Mouse (Mus musculus): ENCODE results near the gene Lrp5. TPM values are rescaled to one million over a fixed set of nuclear protein-coding genes. Genes with fewer than 3 reads are reported as not detected.
"Not testable (repeated sequence)": the region's sequence is repeated elsewhere in the genome, so short reads cannot be mapped to it uniquely, and the experiment has no call there.

The Lrp5 gene
- polyA plus RNA-seq, 1 experiment from 2014 or later = 2.3 TPM

DNA sequence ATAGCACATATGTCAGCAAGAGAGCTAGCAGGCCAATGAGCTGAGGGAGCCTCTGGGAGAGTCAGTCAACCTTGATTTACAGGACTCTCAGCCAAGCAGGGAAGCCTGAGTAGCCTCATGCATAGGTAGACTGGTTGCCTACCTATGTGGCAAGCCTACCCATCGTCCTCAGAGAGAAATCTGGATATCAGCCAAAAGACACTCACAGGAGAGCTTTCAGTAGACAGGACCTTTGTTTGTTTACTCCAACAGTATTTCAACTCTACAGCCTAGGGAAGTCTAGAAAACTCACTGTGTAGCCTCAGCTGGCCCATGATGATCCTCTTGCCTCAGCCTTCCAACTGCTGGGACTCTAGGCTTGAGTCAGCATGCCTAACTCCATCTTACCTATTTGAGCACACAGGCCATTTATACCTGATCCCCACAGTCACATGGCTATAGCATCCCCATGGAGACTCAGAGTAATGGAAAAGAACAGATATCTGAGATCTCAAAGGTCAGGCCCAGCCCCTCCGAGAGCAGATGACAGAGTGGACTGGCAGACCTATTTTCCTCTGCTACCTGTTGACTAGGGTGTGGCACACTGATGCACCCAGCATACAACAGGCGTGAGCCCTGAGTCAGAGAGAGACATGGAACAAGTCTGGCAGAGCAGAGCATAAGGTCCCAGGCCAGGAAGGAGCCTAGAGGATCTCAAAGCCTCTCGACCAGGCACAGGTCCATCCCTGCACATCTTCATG lies 73.7 kb downstream of the Lrp5 start:
- Histone ChIP-seq H3K4me3 (replicated peaks; ENCODE audit: low read length) (no peak overlapping the region), H3K9ac (replicated peaks; ENCODE audit: low read depth, low read length) (no peak overlapping the region), H3K9me3 (ENCODE audit: control insufficient read depth, low read length) (no peaks in the 10 kb centered on the region), H3K27me3 (replicated peaks; ENCODE audit: control insufficient read depth, insufficient read depth, low read length) (no peaks in the 10 kb centered on the region), H3K27ac (ENCODE audit: low read length) (no peak overlapping the region), H3K4me2 (ENCODE audit: low read length) (no peak overlapping the region), H3K36me3 (ENCODE audit: control insufficient read depth, insufficient read depth) (peaks cover 2% of the 10 kb centered on the region; the same call in 1 of the 2 replicates), H3K4me1 (replicated peaks; ENCODE audit: control insufficient read depth, insufficient read depth, low read length) (no peaks in the 10 kb centered on the region)
- no peak for ATAC-seq
- WGBS = 93% methylated on average over 4 of the region's 4 CpGs

DNA sequence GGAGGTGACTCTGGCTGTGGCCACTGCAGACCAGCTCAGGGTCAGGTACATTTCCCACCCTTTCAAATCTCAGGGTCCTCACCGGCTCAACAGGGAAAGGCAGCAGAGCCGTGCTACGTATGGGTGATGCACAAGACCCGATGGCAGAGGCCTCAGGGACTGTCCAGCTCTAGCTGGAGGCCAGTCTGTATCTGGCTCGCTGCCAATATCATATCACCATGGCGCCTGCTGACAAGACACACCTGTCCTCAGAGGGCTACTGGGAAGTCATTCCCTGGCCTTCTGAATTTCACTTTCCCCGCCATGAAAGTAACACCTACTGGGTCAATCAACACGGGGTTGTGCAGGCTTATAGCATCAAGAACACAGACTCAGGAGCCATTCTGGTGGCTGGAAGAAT lies 74.6 kb downstream of the Lrp5 start:
- no peak overlapping the region for H3K4me3 ChIP-seq (replicated peaks; ENCODE audit: low read length)
- H3K27ac ChIP-seq (ENCODE audit: low read length) = no peak overlapping the region
- H3K9me3 ChIP-seq (ENCODE audit: control insufficient read depth, low read length) = no peaks in the 10 kb centered on the region
- H3K9ac ChIP-seq (replicated peaks; ENCODE audit: low read depth, low read length) = no peak overlapping the region
- H3K4me2 ChIP-seq (ENCODE audit: low read length) = no peak overlapping the region
- no peaks in the 10 kb centered on the region for H3K4me1 ChIP-seq (replicated peaks; ENCODE audit: control insufficient read depth, insufficient read depth, low read length)
- H3K27me3 ChIP-seq (replicated peaks; ENCODE audit: control insufficient read depth, insufficient read depth, low read length) = no peaks in the 10 kb centered on the region
- peaks cover 2% of the 10 kb centered on the region; the same call in 1 of the 2 replicates for H3K36me3 ChIP-seq (ENCODE audit: control insufficient read depth, insufficient read depth)
- WGBS = 92% methylated on average over 8 of the region's 8 CpGs
- ATAC-seq = no peak

DNA sequence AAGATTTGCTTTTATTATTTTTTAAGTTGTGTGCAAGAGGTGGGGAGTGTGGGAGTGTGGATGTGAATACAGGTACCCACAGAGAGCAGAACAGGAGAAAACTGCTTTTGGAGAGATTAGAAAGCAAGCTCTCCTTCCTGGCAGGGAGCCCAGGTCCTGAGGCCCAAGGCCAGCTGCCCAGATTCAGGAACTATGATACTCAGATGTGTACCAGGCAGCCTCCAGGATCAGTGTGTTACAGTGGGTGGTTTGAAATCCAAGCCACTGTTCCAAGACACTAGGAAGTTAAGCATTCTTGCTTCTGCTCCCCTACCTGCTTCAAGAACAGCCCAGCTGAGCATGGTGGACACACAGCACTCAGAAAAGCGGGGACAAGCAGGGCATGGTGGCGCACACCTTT lies 75.5 kb downstream of the Lrp5 start:
- H3K9me3 ChIP-seq (ENCODE audit: control insufficient read depth, low read length) = no peaks in the 10 kb centered on the region
- ATAC-seq = no peak
- no peak overlapping the region for H3K9ac ChIP-seq (replicated peaks; ENCODE audit: low read depth, low read length)
- H3K4me1 ChIP-seq (replicated peaks; ENCODE audit: control insufficient read depth, insufficient read depth, low read length) = no peaks in the 10 kb centered on the region
- no peaks in the 10 kb centered on the region for H3K27me3 ChIP-seq (replicated peaks; ENCODE audit: control insufficient read depth, insufficient read depth, low read length)
- H3K4me2 ChIP-seq (ENCODE audit: low read length) = no peak overlapping the region
- 100% methylated on average over 2 of the region's 2 CpGs for WGBS
- no peak overlapping the region for H3K4me3 ChIP-seq (replicated peaks; ENCODE audit: low read length)
- H3K27ac ChIP-seq (ENCODE audit: low read length) = no peak overlapping the region
- peaks cover 2% of the 10 kb centered on the region; the same call in 1 of the 2 replicates for H3K36me3 ChIP-seq (ENCODE audit: control insufficient read depth, insufficient read depth)

DNA sequence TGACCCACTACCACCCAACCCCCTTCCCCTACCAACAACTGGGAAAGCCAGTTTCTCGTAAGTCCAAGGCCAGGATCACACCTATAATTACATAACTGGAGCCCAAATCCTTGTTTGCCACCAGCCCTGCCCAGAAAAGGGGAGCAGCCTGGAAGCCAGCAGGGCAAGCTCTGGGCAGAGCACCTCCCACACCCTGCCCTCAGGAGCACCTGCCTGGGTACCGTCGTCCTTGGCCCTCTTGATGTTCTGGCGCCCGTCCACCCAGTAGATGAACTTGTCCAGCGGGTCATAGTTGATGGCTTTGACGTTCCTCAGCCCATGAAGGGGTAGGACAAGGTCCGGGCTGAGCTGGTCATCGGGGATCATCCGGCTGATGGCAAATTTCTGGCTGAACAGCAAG lies 76.5 kb downstream of the Lrp5 start:
- no peak for ATAC-seq
- Histone ChIP-seq H3K36me3 (ENCODE audit: control insufficient read depth, insufficient read depth) (peaks cover 2% of the 10 kb centered on the region; the same call in 1 of the 2 replicates), H3K27me3 (replicated peaks; ENCODE audit: control insufficient read depth, insufficient read depth, low read length) (no peaks in the 10 kb centered on the region), H3K4me3 (replicated peaks; ENCODE audit: low read length) (no peak overlapping the region), H3K9ac (replicated peaks; ENCODE audit: low read depth, low read length) (no peak overlapping the region), H3K4me2 (ENCODE audit: low read length) (no peak overlapping the region), H3K27ac (ENCODE audit: low read length) (no peak overlapping the region), H3K4me1 (replicated peaks; ENCODE audit: control insufficient read depth, insufficient read depth, low read length) (no peaks in the 10 kb centered on the region), H3K9me3 (ENCODE audit: control insufficient read depth, low read length) (no peaks in the 10 kb centered on the region)
- WGBS = 95% methylated on average over 10 of the region's 10 CpGs

DNA sequence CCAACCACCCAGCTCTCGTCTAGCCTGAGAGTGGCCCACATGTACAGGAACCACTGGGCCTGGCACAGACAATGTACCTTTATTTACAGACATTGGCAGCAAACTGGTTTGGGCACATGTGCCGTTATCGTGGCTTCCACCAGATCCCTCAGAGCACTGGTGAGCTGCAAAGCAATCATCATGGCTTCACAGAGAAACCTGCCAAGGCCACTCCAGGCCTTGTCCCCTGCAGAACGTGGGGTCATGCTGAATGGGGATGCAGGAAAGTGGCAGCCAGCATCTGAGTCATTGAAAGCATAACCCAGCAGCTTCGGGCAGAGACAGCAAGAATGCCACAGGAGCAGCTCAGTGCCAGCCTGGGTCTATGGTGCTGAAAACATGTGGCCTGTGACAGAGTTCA lies 92.0 kb downstream of the Lrp5 start:
- 92% methylated on average over 5 of the region's 5 CpGs for WGBS
- Histone ChIP-seq H3K9me3 (ENCODE audit: control insufficient read depth, low read length) (no peaks in the 10 kb centered on the region), H3K9ac (replicated peaks; ENCODE audit: low read depth, low read length) (no peak overlapping the region), H3K36me3 (ENCODE audit: control insufficient read depth, insufficient read depth) (no peaks in the 10 kb centered on the region; the same call in 1 of the 2 replicates), H3K4me1 (replicated peaks; ENCODE audit: control insufficient read depth, insufficient read depth, low read length) (no peaks in the 10 kb centered on the region), H3K4me2 (ENCODE audit: low read length) (no peak overlapping the region), H3K4me3 (replicated peaks; ENCODE audit: low read length) (no peak overlapping the region), H3K27me3 (replicated peaks; ENCODE audit: control insufficient read depth, insufficient read depth, low read length) (no peaks in the 10 kb centered on the region), H3K27ac (ENCODE audit: low read length) (no peak overlapping the region)
- no peak for ATAC-seq

DNA sequence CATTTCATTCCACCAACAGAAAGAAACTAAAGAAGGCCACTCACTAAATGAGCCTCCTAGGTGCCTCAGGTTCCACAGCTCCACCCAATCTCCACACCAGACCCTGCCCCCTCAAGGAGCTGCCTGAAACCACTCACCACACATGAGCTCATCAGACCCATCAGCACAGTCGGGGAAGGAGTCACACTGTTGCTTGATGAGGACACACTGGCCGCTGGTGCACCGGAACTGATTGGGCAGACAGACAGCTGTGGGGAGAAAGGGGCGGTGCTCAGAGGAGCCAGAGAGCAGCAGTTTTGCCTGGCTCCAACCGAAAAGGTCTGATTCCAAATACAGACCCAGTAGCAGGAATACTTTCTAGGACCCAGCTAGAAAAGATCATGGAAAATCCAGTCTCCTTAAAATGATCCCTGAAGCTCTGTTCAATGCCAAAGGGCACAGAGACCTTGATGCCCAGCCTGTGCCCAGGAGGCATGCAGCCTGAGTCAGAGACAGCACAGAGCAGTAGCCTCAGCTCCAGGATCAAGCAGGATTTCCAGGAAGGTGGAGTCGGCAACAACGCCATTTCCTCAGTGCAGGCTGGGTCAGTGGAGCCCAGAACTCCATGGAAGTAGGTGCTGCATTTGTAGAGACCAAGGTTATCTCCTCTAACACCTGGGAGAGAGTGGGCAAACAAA lies 92.8 kb downstream of the Lrp5 start:
- Histone ChIP-seq H3K27ac (ENCODE audit: low read length) (no peak overlapping the region), H3K27me3 (replicated peaks; ENCODE audit: control insufficient read depth, insufficient read depth, low read length) (no peaks in the 10 kb centered on the region), H3K9me3 (ENCODE audit: control insufficient read depth, low read length) (no peaks in the 10 kb centered on the region), H3K9ac (replicated peaks; ENCODE audit: low read depth, low read length) (no peak overlapping the region), H3K4me3 (replicated peaks; ENCODE audit: low read length) (no peak overlapping the region), H3K4me1 (replicated peaks; ENCODE audit: control insufficient read depth, insufficient read depth, low read length) (no peaks in the 10 kb centered on the region), H3K4me2 (ENCODE audit: low read length) (no peak overlapping the region), H3K36me3 (ENCODE audit: control insufficient read depth, insufficient read depth) (no peaks in the 10 kb centered on the region; the same call in 1 of the 2 replicates)
- 95% methylated on average over 7 of the region's 7 CpGs for WGBS
- ATAC-seq = no peak

DNA sequence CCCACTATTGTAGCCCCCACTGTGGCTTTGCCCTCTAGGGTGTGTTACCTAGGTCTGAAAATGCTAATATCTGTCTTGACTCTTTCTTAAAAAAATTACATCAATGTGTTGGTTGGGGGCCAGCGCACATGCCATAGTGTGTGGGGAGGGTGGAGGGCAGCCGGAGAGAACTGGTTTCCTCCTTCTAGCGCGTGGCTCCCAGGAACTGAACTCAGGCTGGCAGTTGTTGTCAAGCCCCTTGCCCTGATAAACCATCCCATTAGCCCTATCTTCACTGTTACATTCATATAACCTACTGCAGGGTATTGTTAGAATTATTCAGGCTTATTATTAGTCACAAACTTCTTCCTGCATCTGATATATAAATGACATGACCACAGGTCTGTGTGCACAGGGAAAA lies 96.4 kb downstream of the Lrp5 start:
- H3K27me3 ChIP-seq (replicated peaks; ENCODE audit: control insufficient read depth, insufficient read depth, low read length) = no peaks in the 10 kb centered on the region
- H3K4me2 ChIP-seq (ENCODE audit: low read length) = no peak overlapping the region
- H3K4me3 ChIP-seq (replicated peaks; ENCODE audit: low read length) = no peak overlapping the region
- no peaks in the 10 kb centered on the region for H3K9me3 ChIP-seq (ENCODE audit: control insufficient read depth, low read length)
- WGBS = 96% methylated on average over 4 of the region's 4 CpGs
- H3K27ac ChIP-seq (ENCODE audit: low read length) = no peak overlapping the region
- no peak for ATAC-seq
- H3K9ac ChIP-seq (replicated peaks; ENCODE audit: low read depth, low read length) = no peak overlapping the region
- H3K4me1 ChIP-seq (replicated peaks; ENCODE audit: control insufficient read depth, insufficient read depth, low read length) = no peaks in the 10 kb centered on the region
- no peaks in the 10 kb centered on the region; the same call in 1 of the 2 replicates for H3K36me3 ChIP-seq (ENCODE audit: control insufficient read depth, insufficient read depth)

DNA sequence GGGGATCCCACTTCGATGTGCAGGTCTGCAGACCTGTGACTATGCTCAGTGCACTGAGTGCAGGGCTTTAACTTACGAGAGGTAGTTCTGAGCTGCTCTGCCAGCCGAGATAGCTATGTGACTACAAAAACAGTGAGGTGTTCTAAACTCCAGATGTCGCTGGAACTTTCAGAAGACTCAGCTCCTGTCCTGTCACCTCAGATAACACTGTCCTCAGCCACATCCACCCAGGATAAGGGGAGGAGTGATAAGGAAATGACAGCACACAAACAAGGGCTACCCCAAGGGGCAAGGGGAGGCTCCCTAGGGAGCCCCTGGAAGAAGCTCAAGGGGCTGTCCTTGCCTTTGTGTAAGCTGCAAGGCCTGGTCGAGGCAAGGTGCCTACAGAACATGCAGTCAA lies 96.8 kb downstream of the Lrp5 start:
- no peak overlapping the region for H3K4me2 ChIP-seq (ENCODE audit: low read length)
- H3K36me3 ChIP-seq (ENCODE audit: control insufficient read depth, insufficient read depth) = no peaks in the 10 kb centered on the region; the same call in 1 of the 2 replicates
- no peaks in the 10 kb centered on the region for H3K9me3 ChIP-seq (ENCODE audit: control insufficient read depth, low read length)
- H3K9ac ChIP-seq (replicated peaks; ENCODE audit: low read depth, low read length) = no peak overlapping the region
- H3K4me1 ChIP-seq (replicated peaks; ENCODE audit: control insufficient read depth, insufficient read depth, low read length) = no peaks in the 10 kb centered on the region
- WGBS = 86% methylated on average over 5 of the region's 5 CpGs
- H3K4me3 ChIP-seq (replicated peaks; ENCODE audit: low read length) = no peak overlapping the region
- H3K27ac ChIP-seq (ENCODE audit: low read length) = no peak overlapping the region
- no peak for ATAC-seq
- H3K27me3 ChIP-seq (replicated peaks; ENCODE audit: control insufficient read depth, insufficient read depth, low read length) = no peaks in the 10 kb centered on the region

DNA sequence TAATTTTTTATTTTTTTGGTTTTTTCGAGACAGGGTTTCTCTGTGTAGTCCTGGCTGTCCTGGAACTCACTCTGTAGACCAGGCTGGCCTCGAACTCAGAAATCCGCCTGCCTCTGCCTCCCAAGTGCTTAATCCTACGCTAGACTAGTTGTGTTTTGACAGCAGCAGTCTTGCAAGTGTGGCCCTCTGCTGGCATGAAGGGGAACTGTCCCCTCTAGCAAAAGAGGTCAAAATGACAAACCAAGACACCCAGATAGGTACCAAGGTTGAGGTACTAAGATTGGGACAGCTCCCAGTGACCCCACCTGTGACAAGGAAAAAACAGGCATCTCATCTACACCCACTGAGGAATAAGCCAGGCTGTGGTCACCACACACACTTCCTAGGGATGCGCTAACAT lies 98.6 kb downstream of the Lrp5 start:
- H3K36me3 ChIP-seq (ENCODE audit: control insufficient read depth, insufficient read depth); H3K9ac ChIP-seq (replicated peaks; ENCODE audit: low read depth, low read length); H3K9me3 ChIP-seq (ENCODE audit: control insufficient read depth, low read length); H3K4me1 ChIP-seq (replicated peaks; ENCODE audit: control insufficient read depth, insufficient read depth, low read length); H3K27ac ChIP-seq (ENCODE audit: low read length); H3K4me3 ChIP-seq (replicated peaks; ENCODE audit: low read length); H3K27me3 ChIP-seq (replicated peaks; ENCODE audit: control insufficient read depth, insufficient read depth, low read length); ATAC-seq; H3K4me2 ChIP-seq (ENCODE audit: low read length): not testable (repeated sequence)
- 95% methylated on average over 5 of the region's 5 CpGs for WGBS

All from forebrain, embryonic 16.5 days (tissue).